In genomic region chr4:117917402-117917801, GRCm38 (mm10) we compare ENCODE assay signal across 20 mouse cellular contexts. TPM values are rescaled to one million over a fixed set of nuclear protein-coding genes. Genes with fewer than 3 reads are reported as not detected.
DNase-seq lines count a peak whose midpoint lies in the region; ATAC-seq and TF ChIP-seq lines count a peak whose summit lies in the region.
"Had no signal": no experiment of that assay in that cellular context is flagged by ENCODE, and none has a peak within 500 bp of the region (broad histone marks: within the 10 kb centered on the region; RNA-seq: fewer than 3 reads in every experiment).

No protein-coding gene starts in this region.

- H3K4me2 ChIP-seq in heart, embryonic 11.5 days, result no peak overlapping the region
- H3K4me2 ChIP-seq in intestine, embryonic 16.5 days (ENCODE audit: low read depth, low read length), result no peak overlapping the region
- no peak overlapping the region for H3K4me2 ChIP-seq in intestine, embryonic 15.5 days (replicated peaks)
- no peak overlapping the region for H3K4me2 ChIP-seq in liver, embryonic 13.5 days
- H3K4me2 ChIP-seq in lung, postnatal 0 days (replicated peaks; ENCODE audit: low read depth, low read length), result no peak overlapping the region
- H3K4me2 ChIP-seq: forebrain, embryonic 13.5 days; hindbrain, embryonic 12.5 days had no signal

- 81% methylated on average over 4 of the region's 4 CpGs for WGBS in heart, embryonic 11.5 days (ENCODE audit: insufficient replicate concordance)
- 73% methylated on average over 4 of the region's 4 CpGs for WGBS in heart, adult 2 months
- 76% methylated on average over 4 of the region's 4 CpGs for WGBS in intestine, embryonic 16.5 days
- WGBS in intestine, embryonic 15.5 days, result 77% methylated on average over 4 of the region's 4 CpGs
- WGBS in liver, embryonic 13.5 days (ENCODE audit: insufficient replicate concordance), result 43% methylated on average over 4 of the region's 4 CpGs
- 92% methylated on average over 4 of the region's 4 CpGs for WGBS in lung, postnatal 0 days

- 0 out of 2 replicates have a peak overlapping the region, but pooled peaks have one; percentile 5 for H3K27ac ChIP-seq in heart, embryonic 11.5 days (ENCODE audit: low read depth, low read length)
- H3K27ac ChIP-seq in heart, adult 2 months, result no peak overlapping the region
- peak overlapping the region; percentile 69; the same call in 1 of the 2 replicates for H3K27ac ChIP-seq in intestine, embryonic 16.5 days (ENCODE audit: low read length)
- no peak overlapping the region for H3K27ac ChIP-seq in intestine, embryonic 15.5 days
- peak overlapping the region; percentile 67 for H3K27ac ChIP-seq in liver, embryonic 13.5 days
- H3K27ac ChIP-seq in left cerebral cortex, adult 2 months, result no peak overlapping the region
- H3K27ac ChIP-seq in lung, postnatal 0 days (ENCODE audit: low read length), result no peak overlapping the region
- H3K27ac ChIP-seq: embryonic facial prominence, embryonic 10.5 days; forebrain, embryonic 13.5 days; heart, embryonic 10.5 days; hindbrain, embryonic 12.5 days had no signal

- no peaks in the 10 kb centered on the region for H3K36me3 ChIP-seq in heart, embryonic 11.5 days (ENCODE audit: control insufficient read depth, insufficient read depth, low read length)
- no peaks in the 10 kb centered on the region for H3K36me3 ChIP-seq in heart, adult 2 months (ENCODE audit: control insufficient read depth, insufficient read depth, low read length)
- no peaks in the 10 kb centered on the region for H3K36me3 ChIP-seq in intestine, embryonic 16.5 days (ENCODE audit: control insufficient read depth, insufficient read depth, low read length)
- H3K36me3 ChIP-seq in intestine, embryonic 15.5 days, result no peaks in the 10 kb centered on the region
- H3K36me3 ChIP-seq in liver, embryonic 13.5 days, result no peaks in the 10 kb centered on the region
- no peaks in the 10 kb centered on the region for H3K36me3 ChIP-seq in lung, postnatal 0 days (ENCODE audit: insufficient read depth, low read length)
- H3K36me3 ChIP-seq: hindbrain, embryonic 12.5 days had no signal

- ATAC-seq in heart, embryonic 11.5 days (replicated peaks; ENCODE audit: insufficient number of reproducible peaks, low FRiP score, low TSS enrichment), result no peak
- no peak for ATAC-seq in intestine, embryonic 16.5 days
- no peak for ATAC-seq in intestine, embryonic 15.5 days
- no peak for ATAC-seq in liver, embryonic 13.5 days (ENCODE audit: low read depth)
- ATAC-seq in lung, postnatal 0 days, result no peak
- ATAC-seq: forebrain, embryonic 13.5 days; forebrain, postnatal 0 days; hindbrain, embryonic 16.5 days had no signal

- no peak for TF ChIP-seq CTCF in heart, adult 2 months (IDR thresholded peaks at IDR 0.05)
- TF ChIP-seq CTCF in left cerebral cortex, adult 2 months (IDR thresholded peaks at IDR 0.05), result no peak
- TF ChIP-seq CTCF in lung, postnatal 0 days (IDR thresholded peaks at IDR 0.05), result no peak

- intact Hi-C loops in heart, adult 2 months (cut with DNase I), result no loop called here
- intact Hi-C loops in left cerebral cortex, adult 2 months (cut with DNase I), result no loop called here

- no peak overlapping the region for H3K9ac ChIP-seq in heart, embryonic 11.5 days (ENCODE audit: low read depth, low read length)
- H3K9ac ChIP-seq in heart, adult 2 months (ENCODE audit: low read depth, low read length), result no peak overlapping the region
- H3K9ac ChIP-seq in intestine, embryonic 16.5 days (ENCODE audit: low read depth, low read length), result no peak overlapping the region
- no peak overlapping the region for H3K9ac ChIP-seq in intestine, embryonic 15.5 days
- H3K9ac ChIP-seq in liver, embryonic 13.5 days, result no peak overlapping the region
- H3K9ac ChIP-seq in lung, postnatal 0 days (replicated peaks; ENCODE audit: low read depth), result no peak overlapping the region
- H3K9ac ChIP-seq: forebrain, embryonic 13.5 days; forebrain, postnatal 0 days; hindbrain, embryonic 12.5 days had no signal

- peaks cover 29% of the 10 kb centered on the region for H3K4me1 ChIP-seq in heart, embryonic 11.5 days (ENCODE audit: control insufficient read depth, insufficient read depth, low read length)
- H3K4me1 ChIP-seq in heart, adult 2 months (ENCODE audit: control insufficient read depth, insufficient read depth, low read length), result peaks cover 6% of the 10 kb centered on the region
- H3K4me1 ChIP-seq in intestine, embryonic 16.5 days (ENCODE audit: control insufficient read depth, insufficient read depth, low read length), result peaks cover 27% of the 10 kb centered on the region
- H3K4me1 ChIP-seq in intestine, embryonic 15.5 days (replicated peaks), result peaks cover 23% of the 10 kb centered on the region
- peaks cover 57% of the 10 kb centered on the region for H3K4me1 ChIP-seq in liver, embryonic 13.5 days (replicated peaks)
- peaks cover 21% of the 10 kb centered on the region; the same call in 1 of the 2 replicates for H3K4me1 ChIP-seq in lung, postnatal 0 days (ENCODE audit: insufficient read depth, low read depth, low read length)

- H3K9me3 ChIP-seq in heart, embryonic 11.5 days (replicated peaks; ENCODE audit: control insufficient read depth, low read length), result no peaks in the 10 kb centered on the region
- no peaks in the 10 kb centered on the region for H3K9me3 ChIP-seq in intestine, embryonic 16.5 days (ENCODE audit: control insufficient read depth, low read length)
- H3K9me3 ChIP-seq in intestine, embryonic 15.5 days, result no peaks in the 10 kb centered on the region
- H3K9me3 ChIP-seq in liver, embryonic 13.5 days (replicated peaks), result no peaks in the 10 kb centered on the region
- H3K9me3 ChIP-seq in lung, postnatal 0 days (ENCODE audit: low read length), result no peaks in the 10 kb centered on the region
- H3K9me3 ChIP-seq: embryonic facial prominence, embryonic 10.5 days; forebrain, embryonic 13.5 days; heart, embryonic 10.5 days; hindbrain, embryonic 12.5 days had no signal

- H3K4me3 ChIP-seq in heart, embryonic 11.5 days (ENCODE audit: low read depth, low read length), result no peak overlapping the region
- no peak overlapping the region for H3K4me3 ChIP-seq in heart, adult 2 months
- no peak overlapping the region for H3K4me3 ChIP-seq in intestine, embryonic 16.5 days (ENCODE audit: low read length)
- no peak overlapping the region for H3K4me3 ChIP-seq in intestine, embryonic 15.5 days (replicated peaks)
- H3K4me3 ChIP-seq in liver, embryonic 13.5 days (replicated peaks), result no peak overlapping the region
- H3K4me3 ChIP-seq in left cerebral cortex, adult 2 months, result no peak overlapping the region
- H3K4me3 ChIP-seq in lung, postnatal 0 days (ENCODE audit: low read depth, low read length), result no peak overlapping the region
- H3K4me3 ChIP-seq: embryonic facial prominence, embryonic 10.5 days; forebrain, embryonic 13.5 days; heart, embryonic 10.5 days; hindbrain, embryonic 12.5 days had no signal

- H3K79me2 ChIP-seq in heart, adult 2 months (replicated peaks; ENCODE audit: control insufficient read depth, insufficient read depth, low read length), result no peaks in the 10 kb centered on the region

- TF ChIP-seq POLR2A in heart, adult 2 months (IDR thresholded peaks at IDR 0.05; ENCODE audit: insufficient read depth, low read depth, low read length), result no peak

- H3K27me3 ChIP-seq in heart, embryonic 11.5 days (ENCODE audit: control insufficient read depth, insufficient read depth, low read length), result no peaks in the 10 kb centered on the region
- no peaks in the 10 kb centered on the region for H3K27me3 ChIP-seq in heart, adult 2 months (ENCODE audit: control insufficient read depth, insufficient read depth, low read length)
- no peaks in the 10 kb centered on the region for H3K27me3 ChIP-seq in intestine, embryonic 16.5 days (replicated peaks; ENCODE audit: control insufficient read depth, insufficient read depth, low read length)
- H3K27me3 ChIP-seq in intestine, embryonic 15.5 days (replicated peaks), result no peaks in the 10 kb centered on the region
- H3K27me3 ChIP-seq in liver, embryonic 13.5 days, result peaks cover 13% of the 10 kb centered on the region
- no peaks in the 10 kb centered on the region for H3K27me3 ChIP-seq in lung, postnatal 0 days (replicated peaks; ENCODE audit: insufficient read depth, low read length)

- no peak for DNase-seq in heart, adult 2 months
- peak; percentile 18 for DNase-seq in 416B (ENCODE audit: low read depth)
- DNase-seq in liver, embryonic 13.5 days, result no peak
- DNase-seq in left cerebral cortex, adult 2 months (ENCODE audit: extremely low spot score in 1 of 2, low spot score in 2 of 2), result no peak
- no peak for DNase-seq in lung, postnatal 0 days (ENCODE audit: low spot score)
- DNase-seq: adrenal gland, adult 2 months; adrenal gland, postnatal 25 days; cerebellum, adult 2 months; forebrain, postnatal 0 days; gastrocnemius, postnatal 14 days; heart, postnatal 4 days had no signal

- no peak for TF ChIP-seq EP300 in heart, adult 2 months (IDR thresholded peaks at IDR 0.05; ENCODE audit: insufficient read depth, low read depth, low read length)
- no peak for TF ChIP-seq EP300 in lung, postnatal 0 days (IDR thresholded peaks at IDR 0.05)

RNA-seq across cellular contexts. Expression of gene Ipo13, which starts 2.6 kb away (rescaled TPM):
- polyA plus RNA-seq in heart, embryonic 11.5 days (2014; fragmentation: Nextera tagmentation; extraction: Ambion mirVana), result 31.6 and 37.4 TPM in 2 replicates
- total RNA-seq in heart, adult 2 months (2021), result 10 to 100 TPM; 60.8 to 68.4 TPM
- polyA plus RNA-seq in heart, adult 2 months (2012; rRNA removed), result 104 and 108 TPM in 2 replicates
- 31.1 and 37.4 TPM in 2 replicates for polyA plus RNA-seq in intestine, embryonic 16.5 days (2015; fragmentation: Nextera tagmentation; extraction: Ambion mirVana)
- 34.9 and 39.3 TPM in 2 replicates for polyA plus RNA-seq in intestine, embryonic 15.5 days (2015; fragmentation: Nextera tagmentation; extraction: Ambion mirVana)
- 22.5 and 25.9 TPM in 2 replicates for polyA plus RNA-seq in liver, embryonic 13.5 days (2015; fragmentation: Nextera tagmentation; extraction: Ambion mirVana)
- 100 to 1,000 TPM; 115 to 123 TPM for total RNA-seq in left cerebral cortex, adult 2 months (2021)
- 32.1 and 35.6 TPM in 2 replicates for polyA plus RNA-seq in lung, postnatal 0 days (2015; fragmentation: Nextera tagmentation; extraction: Ambion mirVana)

RNA-seq across cellular contexts. Expression of gene Artn, which starts 12.2 kb away (rescaled TPM):
- 0.50 and 0.80 TPM in 2 replicates for polyA plus RNA-seq in heart, embryonic 11.5 days (2014; fragmentation: Nextera tagmentation; extraction: Ambion mirVana)
- total RNA-seq in heart, adult 2 months (2021), result not detected
- polyA plus RNA-seq in heart, adult 2 months (2012; rRNA removed), result 0.09 and 0.23 TPM in 2 replicates
- 3.7 and 5.2 TPM in 2 replicates for polyA plus RNA-seq in intestine, embryonic 16.5 days (2015; fragmentation: Nextera tagmentation; extraction: Ambion mirVana)
- 6.3 TPM in 2 replicates for polyA plus RNA-seq in intestine, embryonic 15.5 days (2015; fragmentation: Nextera tagmentation; extraction: Ambion mirVana)
- polyA plus RNA-seq in liver, embryonic 13.5 days (2015; fragmentation: Nextera tagmentation; extraction: Ambion mirVana), result 2.5 and 2.7 TPM in 2 replicates
- 1 to 10 TPM; 3.6 to 3.9 TPM for total RNA-seq in left cerebral cortex, adult 2 months (2021)
- 3.2 and 3.5 TPM in 2 replicates for polyA plus RNA-seq in lung, postnatal 0 days (2015; fragmentation: Nextera tagmentation; extraction: Ambion mirVana)
- total RNA-seq: granulocyte monocyte progenitor cell, adult 5-6 weeks had no signal

RNA-seq across cellular contexts. Expression of gene Dph2, which starts 25.6 kb away (rescaled TPM):
- 12.7 and 14.2 TPM in 2 replicates for polyA plus RNA-seq in heart, embryonic 11.5 days (2014; fragmentation: Nextera tagmentation; extraction: Ambion mirVana)
- total RNA-seq in heart, adult 2 months (2021), result 1 to 10 TPM; 3.0 to 3.9 TPM
- 7.3 and 8.4 TPM in 2 replicates for polyA plus RNA-seq in heart, adult 2 months (2012; rRNA removed)
- 17.1 and 19.4 TPM in 2 replicates for polyA plus RNA-seq in intestine, embryonic 16.5 days (2015; fragmentation: Nextera tagmentation; extraction: Ambion mirVana)
- 17.1 and 18.3 TPM in 2 replicates for polyA plus RNA-seq in intestine, embryonic 15.5 days (2015; fragmentation: Nextera tagmentation; extraction: Ambion mirVana)
- 9.8 and 10.5 TPM in 2 replicates for polyA plus RNA-seq in liver, embryonic 13.5 days (2015; fragmentation: Nextera tagmentation; extraction: Ambion mirVana)
- total RNA-seq in left cerebral cortex, adult 2 months (2021), result 10 to 100 TPM in 1 of 2 experiments, 1 to 10 TPM in 1; 9.1 to 11.4 TPM
- polyA plus RNA-seq in lung, postnatal 0 days (2015; fragmentation: Nextera tagmentation; extraction: Ambion mirVana), result 7.8 and 8.6 TPM in 2 replicates

RNA-seq across cellular contexts. Expression of gene Atp6v0b, which starts 30.3 kb away (rescaled TPM):
- 194 and 197 TPM in 2 replicates for polyA plus RNA-seq in heart, embryonic 11.5 days (2014; fragmentation: Nextera tagmentation; extraction: Ambion mirVana)
- 100 to 1,000 TPM; 109 to 124 TPM for total RNA-seq in heart, adult 2 months (2021)
- polyA plus RNA-seq in heart, adult 2 months (2012; rRNA removed), result 279 and 324 TPM in 2 replicates
- polyA plus RNA-seq in intestine, embryonic 16.5 days (2015; fragmentation: Nextera tagmentation; extraction: Ambion mirVana), result 345 and 371 TPM in 2 replicates
- polyA plus RNA-seq in intestine, embryonic 15.5 days (2015; fragmentation: Nextera tagmentation; extraction: Ambion mirVana), result 239 and 288 TPM in 2 replicates
- polyA plus RNA-seq in liver, embryonic 13.5 days (2015; fragmentation: Nextera tagmentation; extraction: Ambion mirVana), result 158 and 159 TPM in 2 replicates
- total RNA-seq in left cerebral cortex, adult 2 months (2021), result 100 to 1,000 TPM; 430 to 462 TPM
- 346 TPM in 2 replicates for polyA plus RNA-seq in lung, postnatal 0 days (2015; fragmentation: Nextera tagmentation; extraction: Ambion mirVana)

RNA-seq across cellular contexts. Expression of gene B4galt2, which starts 34.1 kb away (rescaled TPM):
- polyA plus RNA-seq in heart, embryonic 11.5 days (2014; fragmentation: Nextera tagmentation; extraction: Ambion mirVana), result 13.8 and 14.1 TPM in 2 replicates
- total RNA-seq in heart, adult 2 months (2021), result 1 to 10 TPM; 4.0 to 4.3 TPM
- polyA plus RNA-seq in heart, adult 2 months (2012; rRNA removed), result 8.6 and 9.3 TPM in 2 replicates
- polyA plus RNA-seq in intestine, embryonic 16.5 days (2015; fragmentation: Nextera tagmentation; extraction: Ambion mirVana), result 10.5 and 11.1 TPM in 2 replicates
- polyA plus RNA-seq in intestine, embryonic 15.5 days (2015; fragmentation: Nextera tagmentation; extraction: Ambion mirVana), result 14.0 and 15.6 TPM in 2 replicates
- polyA plus RNA-seq in liver, embryonic 13.5 days (2015; fragmentation: Nextera tagmentation; extraction: Ambion mirVana), result 1.8 and 1.9 TPM in 2 replicates
- 10 to 100 TPM; 86.7 to 90.6 TPM for total RNA-seq in left cerebral cortex, adult 2 months (2021)
- 7.2 and 7.7 TPM in 2 replicates for polyA plus RNA-seq in lung, postnatal 0 days (2015; fragmentation: Nextera tagmentation; extraction: Ambion mirVana)
- total RNA-seq: granulocyte monocyte progenitor cell, adult 5-6 weeks had no signal

Comparison
In these comparisons a context has a peak if more than half of its experiments do, and no peak if none do; other contexts are left out.
1. H3K27ac ChIP-seq: peak in heart, embryonic 11.5 days (single experiment), intestine, embryonic 16.5 days (single experiment) and liver, embryonic 13.5 days (single experiment); none in heart, adult 2 months (single experiment), intestine, embryonic 15.5 days (single experiment), left cerebral cortex, adult 2 months (single experiment) and lung, postnatal 0 days (single experiment).